Mouse (Mus musculus) bone marrow macrophage, adult 2 months (primary cell): Measurements from ENCODE around the gene Cdadc1.

ENCODE experiments used
- CTCF ChIP-seq: IDR thresholded peaks from 2 replicates; pipeline ENCODE4 v1.5.1; 2012; ENCODE audit warnings: low read depth, mild to moderate bottlenecking, low read length, moderate library complexity
- POLR2A ChIP-seq: IDR thresholded peaks from 2 replicates; pipeline ENCODE4 v1.6.1; 2012; ENCODE audit warnings: mild to moderate bottlenecking, low read depth, low read length, borderline replicate concordance

DNA sequence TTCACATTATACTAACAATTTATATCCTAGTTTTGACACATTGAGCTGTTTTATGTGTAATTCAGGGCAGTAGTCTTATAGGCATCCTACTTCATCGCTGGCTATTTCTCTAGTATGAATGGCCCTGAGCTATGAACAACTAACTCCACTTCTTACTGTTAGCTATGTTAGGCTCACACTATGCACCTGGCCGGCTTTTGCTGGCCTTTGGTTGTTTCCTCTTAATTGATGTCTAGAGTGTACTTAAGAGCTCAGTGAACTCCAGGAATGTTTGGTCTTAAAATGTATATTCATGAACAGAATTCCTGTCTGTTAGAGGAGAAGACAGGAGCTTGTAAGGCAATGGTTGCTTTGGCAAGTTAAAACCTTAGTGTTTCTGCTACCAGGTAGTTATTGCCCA is 57.5 kb downstream of the Cdadc1 start:
- no peak for TF ChIP-seq CTCF
- TF ChIP-seq POLR2A = no peak
